Mouse (Mus musculus): Measurements from ENCODE around the gene Gadd45b. TPM values are rescaled to one million over a fixed set of nuclear protein-coding genes. Genes with fewer than 3 reads are reported as not detected.

Gadd45b gene
- 10 to 100 TPM; 34.1 to 75.0 TPM for total RNA-seq (2021)
- long read RNA-seq, experiment 1, partial matches to known transcripts = 0 of 5 reads
- long read RNA-seq, experiment 1, other reads (novel, unspliced or antisense) = 0 of 5 reads
- long read RNA-seq, experiment 2, transcript Gadd45b-201 (4 exons, 1,284 nt) = major isoform, 11 of 12 reads
- long read RNA-seq, experiment 2, partial matches to known transcripts = 0 of 12 reads
- long read RNA-seq, experiment 2, other reads (novel, unspliced or antisense) = 0 of 12 reads

GRCm38 (mm10) chr10:80929299-80930226, at the start of gene Gadd45b:
Gene Gadd45b (plus strand): TSS chr10:80930073.
- DNase-seq (ENCODE audit: low spot score in 2 of 2) = peak; percentile 96 to 97

GRCm38 (mm10) chr10:80880131-80880641, 49.7 kb upstream of the Gadd45b start:
- DNase-seq (ENCODE audit: low spot score in 2 of 2) = peak; percentile 75 to 79

- DNase-seq (ENCODE audit: low spot score in 2 of 2) = no peak
These were observed 49.0 kb upstream of the Gadd45b start for GRCm38 (mm10) chr10:80880901-80881300.

GRCm38 (mm10) chr10:80881301-80881700, 48.6 kb upstream of the Gadd45b start:
- DNase-seq (ENCODE audit: low spot score in 2 of 2) = peak; percentile 76 to 82

- DNase-seq (ENCODE audit: low spot score in 2 of 2) = peak; percentile 68 to 74
These were observed 42.7 kb upstream of the Gadd45b start for GRCm38 (mm10) chr10:80887181-80887580.

- DNase-seq (ENCODE audit: low spot score in 2 of 2) = no peak
These were observed 34.8 kb upstream of the Gadd45b start for GRCm38 (mm10) chr10:80895100-80895499.

- no peak for DNase-seq (ENCODE audit: low spot score in 2 of 2)
These were observed 34.2 kb upstream of the Gadd45b start for GRCm38 (mm10) chr10:80895697-80896096.

- no peak for DNase-seq (ENCODE audit: low spot score in 2 of 2)
These were observed 33.0 kb upstream of the Gadd45b start for GRCm38 (mm10) chr10:80896581-80897485.

- DNase-seq (ENCODE audit: low spot score in 2 of 2) = no peak
These were observed 31.9 kb upstream of the Gadd45b start for GRCm38 (mm10) chr10:80897861-80898510.

- no peak for DNase-seq (ENCODE audit: low spot score in 2 of 2)
These were observed 30.8 kb upstream of the Gadd45b start for GRCm38 (mm10) chr10:80899074-80899473.

GRCm38 (mm10) chr10:80899591-80900317, 30.1 kb upstream of the Gadd45b start:
- DNase-seq (ENCODE audit: low spot score in 2 of 2) = no peak

- DNase-seq (ENCODE audit: low spot score in 2 of 2) = peak; percentile 88 to 89
These were observed 29.3 kb upstream of the Gadd45b start, which contains the start of gene Timm13 for GRCm38 (mm10) chr10:80900318-80901247. Gene Timm13 (minus strand): TSS chr10:80900969.

GRCm38 (mm10) chr10:80901409-80902272, 28.2 kb upstream of the Gadd45b start:
- no peak for DNase-seq (ENCODE audit: low spot score in 2 of 2)

- no peak for DNase-seq (ENCODE audit: low spot score in 2 of 2)
These were observed 27.5 kb upstream of the Gadd45b start for GRCm38 (mm10) chr10:80902273-80902940.

GRCm38 (mm10) chr10:80903282-80903681, 26.6 kb upstream of the Gadd45b start:
- DNase-seq (ENCODE audit: low spot score in 2 of 2) = no peak

- DNase-seq (ENCODE audit: low spot score in 2 of 2) = no peak
These were observed 25.7 kb upstream of the Gadd45b start for GRCm38 (mm10) chr10:80904004-80904693.

Data from adrenal gland, adult 18-20 months (tissue).